Mouse (Mus musculus): Measurements from ENCODE around the gene Adm2.

GRCm38 (mm10) chr15:89358784-89359183 lies 36.3 kb downstream of the Adm2 start:
- no peak for TF ChIP-seq CTCF (IDR thresholded peaks at IDR 0.05; ENCODE audit: low read depth)
- TF ChIP-seq EP300 (optimal IDR thresholded peaks at IDR 0.05), result no peak

Measured in stomach, postnatal 0 days (tissue).